Mouse (Mus musculus) lung, postnatal 0 days (tissue): ENCODE results near the gene Gla.

Source experiments
- CTCF ChIP-seq: IDR thresholded peaks from 2 replicates; pipeline ENCODE4 v1.5.1; 2016; ENCODE audit warnings: antibody characterized with exemption, mild to moderate bottlenecking
- EP300 ChIP-seq: IDR thresholded peaks from 2 replicates; pipeline ENCODE4 v1.6.1; 2016; ENCODE audit warnings: antibody characterized with exemption, mild to moderate bottlenecking, control low read depth

DNA sequence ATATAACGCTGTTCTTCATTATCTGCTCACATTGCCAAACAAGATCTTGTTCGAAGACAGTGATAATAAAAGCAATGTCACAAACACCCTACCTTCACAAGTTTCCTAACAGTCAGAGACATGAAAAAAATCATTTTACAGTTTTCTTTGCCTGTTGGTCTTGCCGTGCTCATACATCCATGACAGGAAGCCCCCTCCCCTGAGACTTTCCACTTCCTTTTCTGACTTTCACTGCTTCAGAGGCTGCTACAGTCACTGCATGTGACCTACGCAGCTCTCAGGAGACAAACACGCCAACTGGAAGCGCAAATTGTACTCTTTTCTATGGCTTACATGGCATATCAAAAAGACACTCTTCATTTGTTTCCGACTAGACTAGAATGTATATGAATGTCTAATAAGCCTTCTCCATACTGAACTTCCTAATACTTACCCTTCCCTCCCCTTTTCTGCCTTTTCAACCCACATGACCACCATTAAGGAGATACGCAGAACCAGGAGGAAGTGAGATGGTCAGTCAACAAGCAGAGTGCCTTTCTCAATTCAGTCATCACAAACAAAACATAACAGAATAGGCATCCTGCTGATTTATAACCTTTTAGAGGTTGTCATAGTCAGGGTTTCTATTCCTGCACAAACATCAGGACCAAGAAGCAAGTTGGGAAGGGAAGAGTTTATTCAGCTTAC is 34.2 kb downstream of the Gla start:
- TF ChIP-seq EP300, result no peak
- TF ChIP-seq CTCF, result no peak
